Comparison of ENCODE assay signal across 8 mouse cellular contexts in the genomic region with DNA sequence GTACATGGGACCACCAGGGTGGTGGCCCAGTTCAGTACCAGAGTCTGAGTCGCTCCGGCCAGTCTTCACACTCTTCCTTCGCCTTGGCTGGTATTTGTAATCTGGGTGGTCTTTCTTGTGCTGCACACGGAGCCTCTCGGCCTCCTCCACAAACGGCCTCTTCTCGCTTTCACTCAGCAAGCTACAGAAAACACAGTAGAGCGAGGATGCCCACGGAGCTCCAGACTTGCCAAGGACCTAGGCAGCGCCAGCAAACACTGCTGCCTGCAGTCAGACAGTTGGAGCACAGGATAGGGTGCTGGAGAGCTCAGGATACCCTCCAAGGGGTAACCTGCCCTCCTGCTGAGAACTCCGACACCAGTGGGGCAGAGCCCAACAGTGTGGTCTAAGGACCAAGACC. TPM values are rescaled to one million over a fixed set of nuclear protein-coding genes. Genes with fewer than 3 reads are reported as not detected.
DNase-seq lines count a peak whose midpoint lies in the region; ATAC-seq lines count a peak whose summit lies in the region.

No protein-coding gene starts in this region.

- H3K9me3 ChIP-seq in midbrain, embryonic 10.5 days (replicated peaks): no peaks in the 10 kb centered on the region
- H3K9me3 ChIP-seq in midbrain, embryonic 11.5 days (ENCODE audit: control insufficient read depth, low read length): no peaks in the 10 kb centered on the region
- no peaks in the 10 kb centered on the region for H3K9me3 ChIP-seq in limb, embryonic 10.5 days (replicated peaks)
- H3K9me3 ChIP-seq in stomach, embryonic 14.5 days (ENCODE audit: control insufficient read depth, low read depth, low read length): no peaks in the 10 kb centered on the region

- H3K27ac ChIP-seq in midbrain, embryonic 10.5 days (replicated peaks): no peak overlapping the region
- H3K27ac ChIP-seq in midbrain, embryonic 11.5 days (ENCODE audit: low read depth, low read length): no peak overlapping the region
- H3K27ac ChIP-seq in limb, embryonic 10.5 days: 0 out of 2 replicates have a peak overlapping the region, but pooled peaks have one; percentile 5
- no peak overlapping the region for H3K27ac ChIP-seq in stomach, embryonic 14.5 days (ENCODE audit: low read length)

- peak; percentile 41; the same call in 1 of the 2 replicates for ATAC-seq in frontal cortex, adult (ENCODE audit: low TSS enrichment)
- ATAC-seq in midbrain, embryonic 11.5 days (ENCODE audit: low FRiP score): no peak
- no peak for ATAC-seq in stomach, embryonic 14.5 days (ENCODE audit: insufficient number of reproducible peaks, insufficient read depth, low FRiP score, low read depth)
- no peak for ATAC-seq in megakaryocyte progenitor cell, adult 5-6 weeks (replicated peaks; ENCODE audit: poor library complexity)

- peaks cover 61% of the 10 kb centered on the region for H3K4me1 ChIP-seq in midbrain, embryonic 10.5 days
- H3K4me1 ChIP-seq in midbrain, embryonic 11.5 days (ENCODE audit: control insufficient read depth, insufficient read depth, low read length): peaks cover 22% of the 10 kb centered on the region
- peaks cover 86% of the 10 kb centered on the region for H3K4me1 ChIP-seq in limb, embryonic 10.5 days
- H3K4me1 ChIP-seq in stomach, embryonic 14.5 days (ENCODE audit: control insufficient read depth, insufficient read depth, low read length): 0 out of 2 replicates have a peak, but pooled peaks cover 7% of the 10 kb centered on the region

- peaks cover 85% of the 10 kb centered on the region for H3K27me3 ChIP-seq in midbrain, embryonic 10.5 days (ENCODE audit: low read depth, poor library complexity, severe bottlenecking)
- peaks cover 28% of the 10 kb centered on the region for H3K27me3 ChIP-seq in midbrain, embryonic 11.5 days (ENCODE audit: control insufficient read depth, insufficient read depth, low read length)
- peaks cover 76% of the 10 kb centered on the region for H3K27me3 ChIP-seq in limb, embryonic 10.5 days (ENCODE audit: low read depth, poor library complexity, severe bottlenecking)
- peaks cover 9% of the 10 kb centered on the region for H3K27me3 ChIP-seq in stomach, embryonic 14.5 days (ENCODE audit: control insufficient read depth, insufficient read depth, low read length)

- no peak for DNase-seq in frontal cortex, adult 2 months (ENCODE audit: extremely low spot score in 1 of 2, low spot score in 1 of 2)
- no peak for DNase-seq in midbrain, embryonic 10.5 days (ENCODE audit: low spot score)
- DNase-seq in midbrain, embryonic 11.5 days (ENCODE audit: low spot score, missing footprints): no peak
- no peak for DNase-seq in limb, embryonic 10.5 days (ENCODE audit: low spot score)
- no peak for DNase-seq in adrenal gland, postnatal 25 days

- no peak overlapping the region for H3K4me2 ChIP-seq in midbrain, embryonic 11.5 days
- no peak overlapping the region for H3K4me2 ChIP-seq in stomach, embryonic 14.5 days (replicated peaks; ENCODE audit: low read depth, low read length)

- WGBS in midbrain, embryonic 10.5 days: 79% methylated on average over 11 of the region's 11 CpGs
- 77% methylated on average over 11 of the region's 11 CpGs for WGBS in midbrain, embryonic 11.5 days
- 74% methylated on average over 11 of the region's 11 CpGs for WGBS in limb, embryonic 10.5 days
- WGBS in stomach, embryonic 14.5 days: 75% methylated on average over 11 of the region's 11 CpGs

- 0 out of 2 replicates have a peak, but pooled peaks cover 4% of the 10 kb centered on the region for H3K36me3 ChIP-seq in midbrain, embryonic 10.5 days
- no peaks in the 10 kb centered on the region for H3K36me3 ChIP-seq in midbrain, embryonic 11.5 days (ENCODE audit: control insufficient read depth, insufficient read depth, low read length)
- H3K36me3 ChIP-seq in limb, embryonic 10.5 days: peaks cover 12% of the 10 kb centered on the region
- H3K36me3 ChIP-seq in stomach, embryonic 14.5 days (ENCODE audit: control insufficient read depth, insufficient read depth, low read length): no peaks in the 10 kb centered on the region

- no peak overlapping the region for H3K9ac ChIP-seq in midbrain, embryonic 11.5 days (ENCODE audit: low read length)
- no peak overlapping the region for H3K9ac ChIP-seq in stomach, embryonic 14.5 days (replicated peaks; ENCODE audit: low read depth, low read length)

- H3K4me3 ChIP-seq in midbrain, embryonic 10.5 days: peak overlapping the region; percentile 63
- H3K4me3 ChIP-seq in midbrain, embryonic 11.5 days (ENCODE audit: low read depth, low read length): no peak overlapping the region
- H3K4me3 ChIP-seq in limb, embryonic 10.5 days: peak overlapping the region; percentile 71
- peak overlapping the region; percentile 49; the same call in 1 of the 2 replicates for H3K4me3 ChIP-seq in stomach, embryonic 14.5 days (ENCODE audit: low read depth, low read length)

RNA-seq across cellular contexts. Expression of a gene that starts 1.6 kb away (rescaled TPM):
- 41.2 and 43.2 TPM in 2 replicates for polyA plus RNA-seq in frontal cortex, adult 2 months (2012; rRNA removed)
- 2.4 and 3.3 TPM in 2 replicates for polyA plus RNA-seq in midbrain, embryonic 10.5 days (2016; fragmentation: Nextera tagmentation; extraction: Ambion mirVana)
- 2.0 and 2.1 TPM in 2 replicates for polyA plus RNA-seq in midbrain, embryonic 11.5 days (2014; fragmentation: Nextera tagmentation; extraction: Ambion mirVana)
- 11.1 and 13.1 TPM in 2 replicates for polyA plus RNA-seq in limb, embryonic 10.5 days (2016; fragmentation: Nextera tagmentation; extraction: Ambion mirVana)
- 7.1 and 8.0 TPM in 2 replicates for polyA plus RNA-seq in stomach, embryonic 14.5 days (2014; fragmentation: Nextera tagmentation; extraction: Ambion mirVana)
- 0.52 and 1.1 TPM in 2 replicates for total RNA-seq in adrenal gland, postnatal 25 days (2021)
- total RNA-seq in megakaryocyte progenitor cell, adult 5-6 weeks (2015): not detected in 2 replicates
- not detected in 2 replicates for total RNA-seq in megakaryocyte progenitor cell, adult 5-6 weeks (2017)

RNA-seq across cellular contexts. Expression of a gene that starts 10.0 kb away (rescaled TPM):
- polyA plus RNA-seq in frontal cortex, adult 2 months (2012; rRNA removed): 17.1 and 18.3 TPM in 2 replicates
- polyA plus RNA-seq in midbrain, embryonic 10.5 days (2016; fragmentation: Nextera tagmentation; extraction: Ambion mirVana): 22.3 and 22.6 TPM in 2 replicates
- 19.2 and 20.6 TPM in 2 replicates for polyA plus RNA-seq in midbrain, embryonic 11.5 days (2014; fragmentation: Nextera tagmentation; extraction: Ambion mirVana)
- polyA plus RNA-seq in limb, embryonic 10.5 days (2016; fragmentation: Nextera tagmentation; extraction: Ambion mirVana): 28.9 and 29.0 TPM in 2 replicates
- polyA plus RNA-seq in stomach, embryonic 14.5 days (2014; fragmentation: Nextera tagmentation; extraction: Ambion mirVana): 29.0 and 30.1 TPM in 2 replicates
- total RNA-seq in adrenal gland, postnatal 25 days (2021): 41.0 and 41.5 TPM in 2 replicates
- 23.2 and 25.6 TPM in 2 replicates for total RNA-seq in megakaryocyte progenitor cell, adult 5-6 weeks (2015)
- 11.7 and 14.1 TPM in 2 replicates for total RNA-seq in megakaryocyte progenitor cell, adult 5-6 weeks (2017)
